Mouse (Mus musculus) pancreas, adult 10 weeks (tissue): ENCODE results near the gene Slc22a27. TPM values are rescaled to one million over a fixed set of nuclear protein-coding genes. Genes with fewer than 3 reads are reported as not detected.

Experiments used
- polyA plus RNA-seq: library from polyadenylated mRNA; stranded (reverse); fragments of 350-450 nt; fragmentation: Illumina TruSeq; extraction: RNeasy Lipid Tissue Mini Kit (QIAGEN cat#74804); gene quantifications from one replicate; pipeline ENCODE4 v1.2.3, GENCODE M21; 2015; ENCODE audit warnings: low read depth, low replicate concordance; ENCODE audit not compliant: insufficient read depth

Gene Slc22a27
- not detected for polyA plus RNA-seq

GRCm38 (mm10) chr19:7965927-7966326 is at the start of gene Slc22a27:
Gene Slc22a27 (minus strand): TSS chr19:7966027.

Other genes with a start within 250 kb of the Slc22a27 start
- gene Slc22a26, start 163.4 kb downstream of the Slc22a27 start, polyA plus RNA-seq, result not detected
- gene Slc22a28, start 166.0 kb upstream of the Slc22a27 start, polyA plus RNA-seq, result not detected